Mouse (Mus musculus) embryo, embryonic 9.5 days (tissue): Measurements from ENCODE around the gene Klhl36.

Source experiments
- DNase-seq: peaks from one replicate; pipeline ENCODE4 v3.0.0-alpha.2; 2017; ENCODE audit errors: extremely low spot score

The Klhl36 gene

DNA sequence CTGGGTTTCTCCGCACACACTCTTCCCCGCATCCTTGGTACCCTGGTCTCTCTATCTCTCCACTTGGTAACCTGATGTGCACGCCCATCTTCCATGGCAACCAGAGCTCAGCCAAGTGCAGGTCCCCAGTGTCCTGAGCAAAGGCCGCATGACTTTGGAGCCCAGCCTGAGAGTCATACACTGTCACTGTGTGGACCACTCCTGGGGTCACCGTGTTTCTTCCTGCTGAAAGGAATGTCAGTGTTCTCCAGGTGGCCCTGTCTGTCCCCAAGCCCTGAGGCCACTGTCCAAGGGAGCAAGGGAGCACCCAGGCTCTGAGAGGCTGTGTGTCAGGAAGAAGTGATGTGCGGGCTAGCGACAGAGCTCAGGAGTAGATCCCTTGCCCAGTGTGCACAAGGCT, 21.2 kb downstream of the Klhl36 start:
- DNase-seq: no peak

DNA sequence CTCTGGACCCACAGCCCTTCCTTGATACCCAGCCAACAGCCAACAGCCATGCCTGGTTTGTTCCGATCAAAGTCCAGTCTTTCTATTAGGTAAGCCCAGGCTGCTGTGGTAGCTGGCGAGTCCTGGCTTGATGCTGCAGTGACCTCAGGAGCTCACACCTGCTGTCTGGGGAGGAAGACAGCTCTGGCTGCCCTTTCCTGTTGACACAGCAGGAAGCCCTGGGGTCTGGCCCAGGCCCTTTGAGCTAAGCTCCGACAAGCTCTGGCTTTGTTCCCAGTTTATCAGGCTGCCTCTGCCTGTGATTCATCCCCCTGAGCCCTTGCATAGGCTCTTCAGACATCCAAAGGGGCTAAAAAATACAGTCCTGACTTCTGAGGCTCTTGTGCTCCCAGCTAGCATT, 23.5 kb downstream of the Klhl36 start:
- peak; percentile 12 for DNase-seq

DNA sequence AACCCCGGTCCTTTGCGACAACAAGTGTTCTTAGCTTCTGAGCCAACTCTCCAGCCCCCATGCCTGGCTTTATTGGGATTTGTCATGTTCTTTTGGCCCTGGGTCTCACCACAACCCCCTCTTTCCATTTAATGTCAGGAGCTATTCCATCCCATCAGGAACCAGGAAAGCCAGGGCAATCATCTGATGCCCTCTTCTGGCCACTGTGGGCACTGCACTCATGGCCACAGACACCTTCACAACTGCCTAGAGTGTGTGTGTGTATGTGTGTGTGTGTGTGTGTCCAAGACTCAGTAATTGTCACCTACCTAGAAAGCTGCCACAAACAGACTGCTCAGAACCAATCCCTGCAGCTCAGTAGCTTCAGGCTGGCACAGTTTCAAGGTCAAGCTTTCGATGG, 25.1 kb downstream of the Klhl36 start:
- peak; percentile 49 for DNase-seq

DNA sequence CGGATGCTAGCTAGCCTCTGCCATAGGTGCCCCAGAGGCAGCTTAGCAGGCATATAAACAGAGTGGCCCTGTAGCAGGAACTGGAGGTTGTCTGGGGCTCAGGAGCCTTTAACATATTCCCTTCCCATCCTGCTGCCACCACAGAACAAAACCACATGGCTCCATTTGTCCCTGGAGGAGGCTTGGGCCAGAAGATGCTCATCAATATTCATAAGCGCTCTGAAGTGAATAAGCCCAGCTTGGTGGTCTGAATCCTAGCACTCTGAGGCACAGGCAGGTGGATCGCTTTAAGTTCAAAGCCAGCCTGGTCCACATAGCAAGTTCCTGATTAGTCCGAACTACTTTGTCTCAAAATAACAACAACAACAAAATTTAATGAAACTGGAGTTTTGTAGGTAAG, 25.9 kb downstream of the Klhl36 start:
- DNase-seq: no peak

DNA sequence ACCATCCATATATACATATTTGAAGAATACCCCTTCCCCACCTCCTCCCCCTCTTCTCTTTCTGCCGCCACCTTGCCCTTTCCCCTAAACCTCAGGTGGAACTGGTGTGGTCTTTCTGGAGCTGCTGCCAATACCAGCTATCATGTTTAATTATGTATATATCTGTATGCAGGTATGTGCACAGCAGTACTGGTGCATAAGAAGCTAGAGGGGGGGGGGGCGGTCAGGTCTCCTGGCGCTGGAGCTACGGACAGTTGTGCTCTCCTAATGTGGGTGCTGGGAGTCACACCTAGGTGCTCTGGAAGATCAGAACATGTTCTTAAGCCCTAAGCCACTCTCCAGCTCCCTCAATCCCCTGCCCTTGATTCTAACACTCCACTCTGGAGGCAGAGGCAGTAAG, 35.0 kb downstream of the Klhl36 start:
- no peak for DNase-seq

DNA sequence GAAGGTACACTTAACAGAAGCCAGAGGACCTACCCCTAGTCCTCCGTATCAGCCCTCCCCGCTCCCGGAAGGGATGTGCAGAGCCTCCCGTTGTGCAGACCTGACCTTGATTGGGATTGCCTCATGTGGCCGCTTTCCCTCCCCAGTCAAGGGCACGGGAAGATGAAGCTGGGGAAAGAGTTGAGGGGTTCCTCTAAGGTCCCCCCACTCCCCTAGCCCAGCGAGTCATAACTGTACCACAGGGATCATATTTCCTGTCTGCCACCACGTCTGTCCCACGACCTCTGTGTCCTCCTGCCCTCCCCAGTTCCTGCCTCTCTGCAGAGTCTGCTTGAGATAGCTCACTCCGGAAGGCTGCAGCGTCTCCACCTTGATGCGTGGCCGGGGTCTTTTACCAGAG, 35.9 kb downstream of the Klhl36 start:
- no peak for DNase-seq

DNA sequence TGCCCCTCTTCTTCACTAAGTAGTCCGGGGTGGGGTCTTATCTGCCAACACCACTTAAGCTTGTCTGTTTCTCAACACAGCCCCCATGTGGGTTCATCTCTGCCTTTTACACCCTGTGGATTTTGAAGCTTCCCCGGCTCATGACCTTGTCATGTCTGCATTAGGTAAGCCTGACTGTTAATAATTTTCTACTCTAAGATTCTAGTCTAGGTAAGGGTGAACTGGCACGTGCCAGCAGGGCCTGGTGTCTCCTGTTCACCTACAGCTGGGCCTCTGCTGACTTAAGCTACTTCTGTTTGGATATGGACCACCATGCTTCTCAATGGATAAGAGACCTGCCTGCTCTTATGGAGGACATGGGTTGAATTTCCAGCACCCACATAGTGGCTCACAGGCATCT, 39.3 kb downstream of the Klhl36 start:
- DNase-seq: no peak

DNA sequence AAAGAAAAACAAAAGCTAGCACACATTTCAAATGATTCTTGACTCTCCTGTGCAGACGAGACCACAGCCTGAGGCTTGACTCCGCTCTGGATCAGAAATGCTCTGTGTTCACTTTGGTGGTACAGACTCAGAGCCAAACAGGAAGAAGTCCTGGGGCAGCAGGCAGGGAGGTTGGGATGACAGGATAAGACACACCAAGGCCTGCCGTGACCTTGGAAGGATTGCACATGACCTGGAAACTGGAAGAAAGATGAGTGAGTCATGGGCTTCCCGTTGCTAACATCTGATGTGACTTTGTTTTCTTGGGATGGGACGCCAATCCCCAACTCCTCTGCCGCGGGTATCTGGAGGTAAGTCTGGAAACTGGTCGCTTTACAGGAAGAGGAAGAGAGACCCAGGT, 39.9 kb downstream of the Klhl36 start:
- DNase-seq: no peak

DNA sequence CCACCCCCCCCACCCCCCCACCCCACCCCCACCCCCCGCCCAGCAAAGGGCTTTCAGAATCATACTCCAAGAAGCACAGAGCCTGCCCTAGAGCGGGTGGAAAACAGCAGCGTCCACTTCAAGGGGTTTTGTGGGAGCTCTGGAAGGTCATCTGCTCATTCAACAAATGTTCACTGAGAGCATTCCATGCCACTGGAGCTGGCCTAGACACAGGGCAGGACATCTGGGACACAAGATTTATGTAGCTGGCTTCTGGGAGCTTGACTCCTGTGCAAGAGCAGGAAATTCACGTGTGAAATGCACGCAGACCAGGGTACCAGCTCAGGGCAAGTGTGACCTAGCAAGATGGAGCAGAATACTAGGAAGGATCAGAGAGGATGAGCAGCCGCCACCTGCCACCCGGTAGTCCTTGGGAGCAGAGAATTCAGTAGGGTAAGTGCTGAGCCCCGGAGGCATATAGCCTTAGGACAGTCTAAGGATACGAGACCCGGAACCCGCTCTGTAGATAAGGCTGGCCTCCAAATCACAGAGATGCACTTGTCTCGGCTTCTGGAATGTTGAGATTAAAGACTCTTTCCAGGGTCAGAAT, 42.4 kb downstream of the Klhl36 start:
- no peak for DNase-seq

DNA sequence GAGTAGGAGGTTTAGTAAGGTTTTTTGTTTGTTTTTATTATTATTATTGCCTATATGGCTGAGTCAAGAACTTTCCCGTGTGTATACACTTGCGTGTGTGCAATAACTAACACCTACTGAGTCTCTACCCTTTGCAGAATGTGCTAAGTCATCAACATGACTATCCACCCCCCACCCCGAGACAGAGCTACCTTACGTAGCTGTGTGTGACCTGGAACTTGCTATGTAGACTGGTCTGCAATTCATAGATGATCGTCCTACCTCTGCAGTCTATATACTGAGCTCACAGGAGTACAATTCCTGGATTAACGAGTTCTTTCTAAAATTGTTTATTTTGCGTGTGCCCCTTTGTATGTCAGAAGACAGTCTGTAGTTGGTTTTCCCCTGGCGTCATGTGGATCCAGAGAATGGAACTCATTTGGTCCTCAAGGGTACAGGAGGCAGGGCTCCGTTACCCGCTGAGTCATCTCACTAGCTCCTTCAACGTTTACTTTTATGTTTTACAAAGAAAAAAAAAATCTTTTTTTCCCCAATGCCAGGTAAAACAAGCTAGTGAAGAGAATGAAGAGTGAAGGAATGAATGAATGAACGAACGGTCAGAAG, 48.0 kb downstream of the Klhl36 start, which contains the start of gene Usp10:
Gene Usp10, plus strand, starts transcription at position 417 of the 603 bp plus-strand sequence.
- DNase-seq: peak; percentile 18

DNA sequence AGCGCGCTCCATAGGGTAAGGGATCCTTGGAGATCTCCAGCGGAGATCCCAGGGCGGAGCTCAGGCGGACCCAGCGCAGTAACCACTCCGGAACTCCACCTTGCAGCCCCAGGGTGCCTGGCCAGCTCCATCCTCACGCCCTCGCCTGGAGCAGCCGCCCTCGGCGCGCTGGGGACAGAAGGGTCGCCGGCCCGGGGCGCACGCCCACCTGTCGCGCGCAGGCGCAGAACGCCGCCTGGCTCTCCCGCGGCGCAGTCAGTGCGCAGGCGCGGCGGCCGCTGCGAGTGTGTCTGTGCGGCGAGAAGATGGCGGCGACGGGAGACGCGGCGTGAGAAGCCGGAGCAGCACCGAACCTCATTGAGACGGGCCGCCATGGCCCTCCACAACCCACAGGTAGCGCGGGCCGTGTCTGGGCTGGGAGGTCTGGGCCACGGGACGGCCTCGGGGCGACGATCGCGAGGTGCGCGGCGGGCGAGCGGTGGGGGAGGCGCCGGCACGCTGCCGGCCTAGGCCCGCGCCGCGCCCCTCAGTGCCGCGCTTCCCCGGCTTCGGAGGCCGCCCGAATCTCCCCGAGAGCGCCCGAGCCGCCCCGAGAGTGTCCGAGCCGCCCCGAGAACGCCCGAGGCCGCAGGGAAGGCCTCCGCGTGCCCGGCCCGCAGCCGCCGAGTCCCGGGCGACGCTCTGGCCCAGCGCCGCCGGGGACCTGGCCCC, 48.6 kb downstream of the Klhl36 start, which contains the start of gene Gm20388:
Gene Gm20388, plus strand, starts transcription at position 295 of the 711 bp plus-strand sequence.
- DNase-seq: peak; percentile 92

DNA sequence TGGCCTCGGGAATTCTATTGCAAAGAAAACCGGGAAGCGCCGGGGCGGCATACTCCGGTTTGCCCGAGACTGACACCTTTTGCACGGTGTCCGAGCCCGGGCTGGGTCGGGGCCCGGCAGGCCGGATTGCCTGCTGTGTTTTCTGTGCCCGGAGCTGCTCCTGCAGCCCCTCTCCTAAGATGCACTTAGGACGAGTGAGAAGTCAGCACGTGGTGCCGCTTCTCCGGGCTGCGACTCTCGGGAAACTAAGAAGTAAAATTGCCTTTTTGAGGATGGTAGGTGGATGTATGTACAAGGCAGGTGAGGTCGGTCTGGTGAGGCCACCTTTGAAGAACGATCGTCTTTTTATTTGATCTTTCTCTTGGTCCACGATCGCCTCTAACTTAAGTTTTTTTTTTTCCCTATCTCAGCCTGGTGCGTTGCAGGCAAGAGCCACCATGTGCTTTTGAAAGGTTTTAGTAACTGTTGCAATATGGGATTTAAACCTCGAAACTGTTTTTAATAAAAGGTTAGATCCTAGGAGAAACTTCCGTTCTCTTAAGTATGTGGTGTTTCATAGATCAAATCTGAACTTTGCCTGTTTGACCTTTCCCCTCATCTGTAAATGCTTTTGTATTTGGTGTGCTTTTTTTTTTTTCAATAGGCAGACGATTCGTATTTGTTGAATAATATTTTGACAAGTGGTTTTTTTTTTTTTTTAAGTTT, 49.3 kb downstream of the Klhl36 start:
- DNase-seq: no peak

DNA sequence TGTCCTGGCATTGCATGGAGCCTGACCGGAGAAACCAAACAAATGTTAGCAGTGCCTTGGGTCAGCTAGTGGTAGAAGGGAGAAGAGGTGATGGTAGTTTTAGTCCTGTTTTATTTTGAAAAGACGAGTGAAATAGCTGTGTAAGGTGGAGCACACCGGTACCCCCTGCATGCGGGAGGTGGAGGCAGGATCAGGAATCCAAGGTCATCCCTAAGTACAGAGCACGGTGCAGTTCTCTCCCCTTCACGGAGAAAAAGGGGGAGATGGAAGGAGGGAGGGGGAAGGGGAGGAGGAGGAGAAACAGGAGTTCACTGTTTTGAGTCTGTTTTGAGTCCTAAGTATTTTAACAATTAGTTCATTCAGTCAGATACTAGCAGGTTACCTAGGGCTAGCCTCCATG, 50.6 kb downstream of the Klhl36 start:
- DNase-seq: no peak

DNA sequence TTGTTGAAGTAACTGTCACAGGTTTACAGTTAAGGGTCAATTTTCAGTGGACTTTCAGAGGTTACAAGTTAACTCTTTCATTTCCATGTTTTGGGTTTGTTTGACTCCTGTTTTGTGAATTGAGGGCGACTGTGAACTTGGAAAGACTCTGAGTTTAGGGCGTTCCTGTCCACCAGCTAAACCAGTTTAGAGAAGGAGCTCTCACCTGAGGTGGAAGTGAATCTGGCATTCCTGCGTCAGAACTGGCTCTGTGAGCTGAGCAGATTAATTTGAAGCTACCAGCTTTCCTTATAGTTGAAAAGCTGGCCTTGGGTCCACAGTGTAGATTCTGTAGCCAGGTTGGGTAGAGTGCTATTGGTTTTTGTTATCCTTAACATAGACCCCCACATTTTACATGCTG, 51.1 kb downstream of the Klhl36 start:
- DNase-seq: no peak

DNA sequence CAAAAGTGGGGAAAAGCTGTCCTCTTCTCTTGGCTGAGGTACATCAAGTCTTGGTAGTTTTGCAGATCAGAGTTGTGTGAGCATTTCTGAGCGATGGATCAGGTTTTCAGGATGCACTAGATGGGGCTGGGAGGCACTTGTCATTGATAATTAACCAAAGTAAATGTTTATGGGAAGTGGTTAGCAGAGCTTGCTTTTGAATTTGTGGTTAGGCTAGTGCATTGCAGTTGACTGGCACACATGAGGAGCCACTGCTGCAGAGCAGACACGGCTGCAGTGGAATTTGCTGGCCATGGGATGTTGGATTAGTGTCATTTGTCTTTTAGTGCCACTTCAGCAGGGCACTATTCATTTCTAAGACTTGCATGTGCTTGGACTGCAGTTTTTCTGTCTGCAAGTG, 52.1 kb downstream of the Klhl36 start:
- no peak for DNase-seq

DNA sequence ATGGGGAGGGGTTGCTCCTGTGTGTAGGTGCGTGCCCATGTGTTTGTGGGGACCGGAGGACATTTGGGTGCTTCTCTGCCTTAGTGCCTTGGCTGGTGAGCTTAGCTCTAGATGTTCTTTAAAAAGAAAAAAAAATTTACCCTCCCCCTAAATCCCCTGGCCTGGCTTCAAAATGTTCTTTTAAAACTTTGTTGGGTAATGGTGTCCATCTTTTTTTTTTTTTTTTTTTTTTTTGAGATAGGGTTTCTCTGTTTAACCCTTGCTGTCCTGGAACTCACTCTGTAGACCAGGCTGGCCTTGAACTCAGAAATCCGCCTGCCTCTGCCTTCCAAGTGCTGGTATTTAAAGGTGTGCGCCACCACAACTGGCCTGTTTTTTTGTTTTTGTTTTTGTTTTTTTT, 53.2 kb downstream of the Klhl36 start:
- no peak for DNase-seq

DNA sequence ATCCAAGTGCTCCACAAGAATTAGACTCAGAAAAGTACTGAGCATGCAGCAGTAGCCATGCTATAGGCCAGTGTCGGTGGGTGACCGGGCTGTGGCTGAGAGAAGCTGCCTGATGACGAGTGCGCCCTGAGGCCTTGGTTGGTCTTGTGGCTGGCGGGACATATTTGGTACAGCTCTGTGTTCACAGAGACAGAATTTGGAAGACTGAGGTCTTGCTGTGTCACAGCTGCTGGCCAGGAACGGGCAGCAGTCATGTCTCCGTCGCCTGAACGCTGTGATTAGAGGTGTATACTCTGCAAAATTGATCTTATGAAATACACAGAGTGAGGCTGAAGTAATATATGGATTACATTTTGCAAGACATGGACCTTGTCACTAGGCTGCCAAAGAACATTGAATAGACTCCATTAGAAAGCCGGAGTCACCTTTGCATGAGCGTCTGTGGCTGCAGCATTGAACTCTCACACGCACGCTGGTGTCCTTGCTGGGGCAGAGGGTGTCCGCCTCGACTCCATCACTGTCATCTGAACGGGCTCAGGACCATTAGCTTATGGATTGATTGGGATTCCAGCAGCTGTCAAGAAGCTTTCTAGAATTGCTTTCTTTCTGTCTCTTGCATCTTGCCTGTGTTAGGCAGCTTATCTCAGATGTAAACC, 54.3 kb downstream of the Klhl36 start:
- DNase-seq: no peak

DNA sequence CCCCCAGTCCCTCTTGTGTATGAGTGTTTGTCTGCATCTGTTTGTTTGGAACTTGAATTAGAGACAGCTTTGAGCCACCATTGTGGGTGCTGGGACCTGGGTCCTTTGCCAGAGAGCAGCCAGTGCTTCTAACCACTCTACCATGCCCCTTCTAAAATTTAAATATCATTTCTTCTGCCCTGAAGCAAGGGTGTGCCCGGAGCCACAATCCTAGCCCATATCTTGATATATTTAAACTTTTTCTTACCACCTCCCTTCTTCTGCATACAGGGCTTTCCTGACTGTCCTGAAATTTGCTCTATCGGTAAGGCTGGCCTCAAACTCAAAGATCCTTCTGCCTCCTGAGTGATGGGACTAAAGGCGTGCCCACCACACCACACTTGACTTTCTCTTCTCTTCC, 55.3 kb downstream of the Klhl36 start:
- no peak for DNase-seq

DNA sequence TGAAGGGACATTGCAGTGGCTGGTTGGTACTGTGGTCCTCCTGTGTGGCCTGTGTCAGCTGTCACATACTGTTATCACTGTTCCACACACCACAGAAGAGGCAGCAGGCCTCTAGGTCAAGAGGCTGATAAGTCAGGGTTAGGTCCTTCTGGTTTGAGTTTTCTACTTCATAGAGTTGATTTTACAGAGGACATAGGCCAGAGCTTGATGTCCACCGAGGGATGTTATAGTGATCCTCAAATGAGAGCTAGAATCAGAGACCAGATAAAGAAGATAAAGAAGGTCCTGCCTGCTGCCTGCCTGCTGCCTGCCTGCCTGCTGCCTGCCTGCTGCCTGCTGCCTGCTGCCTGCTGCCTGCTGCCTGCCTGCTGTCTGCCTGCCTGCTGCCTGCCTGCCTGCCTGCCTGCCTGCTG, 56.1 kb downstream of the Klhl36 start:
- DNase-seq: no peak

DNA sequence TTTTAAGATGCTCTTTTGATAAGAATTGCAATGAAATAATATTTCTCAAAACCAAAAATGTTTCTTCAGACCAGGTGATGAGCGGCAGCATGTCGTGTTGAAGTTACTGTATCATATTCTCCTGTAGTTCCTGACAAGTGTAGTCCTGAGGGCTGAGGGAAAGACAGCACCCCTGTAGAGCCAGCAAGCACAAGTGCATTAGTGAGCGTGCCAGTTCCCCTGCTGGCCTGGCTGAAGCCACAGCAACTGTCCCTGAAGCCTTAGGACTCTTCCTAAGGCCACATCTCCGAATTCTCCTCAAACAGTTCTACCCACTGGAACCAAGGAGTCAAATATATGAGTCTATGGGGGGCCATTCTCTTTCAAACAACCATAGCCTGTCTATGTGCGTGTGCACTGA, 61.2 kb downstream of the Klhl36 start:
- no peak for DNase-seq

DNA sequence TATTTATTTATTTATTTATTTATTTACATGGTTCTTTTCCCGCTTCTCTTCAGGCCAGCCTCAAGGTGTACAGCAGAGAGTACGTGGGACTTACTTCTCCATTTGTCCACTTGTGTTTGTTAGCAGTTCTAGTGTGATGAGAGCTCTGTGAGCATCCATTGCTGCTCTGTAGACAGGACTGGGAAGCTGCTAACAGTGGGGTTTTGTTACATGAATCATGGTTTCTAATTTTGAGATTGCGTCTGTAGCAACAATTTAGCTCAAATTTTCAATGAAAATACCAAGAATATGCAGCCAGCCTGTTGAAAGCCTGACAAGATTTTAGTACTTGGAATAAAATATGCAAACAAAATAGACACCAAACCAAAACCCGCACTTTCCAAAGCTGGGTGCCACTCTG, 63.4 kb downstream of the Klhl36 start:
- no peak for DNase-seq

DNA sequence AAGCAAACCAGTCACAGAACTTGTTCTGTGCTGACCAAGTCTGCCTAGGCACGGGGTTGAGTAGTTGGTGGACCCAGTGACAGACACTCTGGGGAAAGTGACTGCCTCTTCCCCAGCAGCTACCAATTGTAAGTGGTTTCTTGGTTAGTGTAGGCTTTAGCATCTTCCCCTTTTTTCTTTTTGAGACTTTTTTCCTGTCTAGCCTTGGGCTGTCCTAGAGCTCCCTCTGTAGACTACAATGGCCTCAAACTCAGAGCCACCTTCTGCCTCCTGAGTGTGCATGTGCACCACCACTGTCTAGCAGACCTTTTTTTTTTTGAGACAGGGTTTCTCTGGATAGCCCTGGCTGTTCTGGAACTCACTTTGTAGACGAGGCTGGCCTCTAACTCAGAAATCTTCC, 64.4 kb downstream of the Klhl36 start:
- no peak for DNase-seq
